Comparison of ENCODE assay signal across 13 mouse cellular contexts in the genomic region with DNA sequence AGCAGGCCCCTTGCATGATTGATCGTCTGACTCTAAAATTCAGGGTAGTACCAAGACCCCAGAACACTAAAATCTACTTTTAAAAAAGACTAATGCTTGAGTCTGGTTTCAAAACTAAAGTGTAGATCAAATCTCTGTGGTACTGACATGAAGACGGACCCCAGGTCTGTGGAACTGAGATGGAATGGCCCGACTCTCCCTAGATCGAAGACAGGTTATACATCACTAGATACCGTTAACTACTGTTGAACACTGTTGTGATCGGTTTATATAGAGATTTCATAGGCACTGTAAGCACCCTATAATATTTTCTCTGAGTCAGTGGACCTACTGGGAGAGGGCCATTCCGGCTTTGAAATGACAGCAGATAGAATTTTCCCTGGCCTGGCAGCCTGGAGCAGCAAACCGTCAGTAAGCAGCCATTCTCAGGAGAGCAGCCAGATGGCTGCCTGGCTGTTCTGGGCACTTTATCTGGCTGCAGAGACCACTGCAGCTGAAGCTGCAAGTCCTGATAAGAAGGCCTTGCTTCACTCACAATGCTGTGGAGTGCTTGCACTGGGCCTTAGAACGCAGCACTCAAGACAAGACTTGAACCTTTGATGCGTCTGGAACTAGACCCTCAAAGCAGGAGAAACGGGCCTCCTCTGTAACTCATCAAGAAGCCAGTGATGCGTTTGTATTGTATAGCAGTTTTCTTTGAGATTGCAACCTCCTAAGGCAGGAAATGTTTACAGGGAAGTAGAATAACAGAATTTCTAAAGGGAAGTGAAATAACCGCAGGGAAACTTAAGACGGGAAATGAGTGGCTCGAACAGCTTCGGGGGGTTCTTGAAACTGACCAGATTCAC. TPM values are rescaled to one million over a fixed set of nuclear protein-coding genes. Genes with fewer than 3 reads are reported as not detected.
DNase-seq lines count a peak whose midpoint lies in the region; ATAC-seq lines count a peak whose summit lies in the region.
"Had no signal": no experiment of that assay in that cellular context is flagged by ENCODE, and none has a peak within 500 bp of the region (broad histone marks: within the 10 kb centered on the region; RNA-seq: fewer than 3 reads in every experiment).

No protein-coding gene starts in this region.

- no peak overlapping the region for H3K9ac ChIP-seq in midbrain, embryonic 14.5 days (replicated peaks; ENCODE audit: low read length)
- H3K9ac ChIP-seq in liver, embryonic 13.5 days, result peak overlapping the region; percentile 80
- H3K9ac ChIP-seq in stomach, embryonic 15.5 days, result no peak overlapping the region
- H3K9ac ChIP-seq: forebrain, embryonic 13.5 days; lung, embryonic 15.5 days had no signal

- H3K9me3 ChIP-seq in midbrain, embryonic 14.5 days (ENCODE audit: control insufficient read depth, low read length), result no peaks in the 10 kb centered on the region
- H3K9me3 ChIP-seq in midbrain, embryonic 10.5 days (replicated peaks), result no peaks in the 10 kb centered on the region
- no peaks in the 10 kb centered on the region for H3K9me3 ChIP-seq in liver, embryonic 13.5 days (replicated peaks)
- no peaks in the 10 kb centered on the region for H3K9me3 ChIP-seq in stomach, embryonic 15.5 days
- H3K9me3 ChIP-seq: forebrain, embryonic 13.5 days; lung, embryonic 15.5 days had no signal

- H3K4me1 ChIP-seq in midbrain, embryonic 14.5 days (ENCODE audit: control insufficient read depth, insufficient read depth, low read length), result no peaks in the 10 kb centered on the region
- H3K4me1 ChIP-seq in midbrain, embryonic 10.5 days, result no peaks in the 10 kb centered on the region
- peaks cover 58% of the 10 kb centered on the region for H3K4me1 ChIP-seq in liver, embryonic 13.5 days (replicated peaks)
- no peaks in the 10 kb centered on the region for H3K4me1 ChIP-seq in stomach, embryonic 15.5 days
- H3K4me1 ChIP-seq: forebrain, embryonic 13.5 days; lung, embryonic 15.5 days had no signal

- H3K4me3 ChIP-seq in midbrain, embryonic 14.5 days (replicated peaks; ENCODE audit: low read depth, low read length), result no peak overlapping the region
- no peak overlapping the region for H3K4me3 ChIP-seq in midbrain, embryonic 10.5 days
- H3K4me3 ChIP-seq in liver, embryonic 13.5 days (replicated peaks), result peak overlapping the region; percentile 61
- no peak overlapping the region for H3K4me3 ChIP-seq in stomach, embryonic 15.5 days (replicated peaks)
- H3K4me3 ChIP-seq: forebrain, embryonic 13.5 days; lung, embryonic 15.5 days had no signal

- no peaks in the 10 kb centered on the region for H3K36me3 ChIP-seq in midbrain, embryonic 14.5 days (ENCODE audit: control insufficient read depth, insufficient read depth, low read length)
- H3K36me3 ChIP-seq in midbrain, embryonic 10.5 days, result no peaks in the 10 kb centered on the region
- peaks cover 6% of the 10 kb centered on the region; the same call in 1 of the 2 replicates for H3K36me3 ChIP-seq in liver, embryonic 13.5 days
- no peaks in the 10 kb centered on the region for H3K36me3 ChIP-seq in stomach, embryonic 15.5 days
- H3K36me3 ChIP-seq: lung, embryonic 15.5 days had no signal

- WGBS in midbrain, embryonic 14.5 days, result 80% methylated on average over 16 of the region's 16 CpGs
- WGBS in midbrain, embryonic 10.5 days, result 85% methylated on average over 16 of the region's 16 CpGs
- 27% methylated on average over 16 of the region's 16 CpGs for WGBS in liver, embryonic 13.5 days (ENCODE audit: insufficient replicate concordance)
- 72% methylated on average over 16 of the region's 16 CpGs for WGBS in stomach, embryonic 15.5 days

- H3K27me3 ChIP-seq in midbrain, embryonic 14.5 days (ENCODE audit: control insufficient read depth, insufficient read depth, low read length), result no peaks in the 10 kb centered on the region
- H3K27me3 ChIP-seq in midbrain, embryonic 10.5 days (ENCODE audit: low read depth, poor library complexity, severe bottlenecking), result no peaks in the 10 kb centered on the region
- no peaks in the 10 kb centered on the region for H3K27me3 ChIP-seq in liver, embryonic 13.5 days
- H3K27me3 ChIP-seq in stomach, embryonic 15.5 days (replicated peaks), result no peaks in the 10 kb centered on the region
- H3K27me3 ChIP-seq: forebrain, embryonic 13.5 days; lung, embryonic 15.5 days had no signal

- peak; percentile 37 for DNase-seq in midbrain, embryonic 14.5 days
- no peak for DNase-seq in midbrain, embryonic 10.5 days (ENCODE audit: low spot score)
- DNase-seq in c-Kit-positive CD71-positive TER-119-negative erythroid progenitor cells, embryonic 14.5 days (ENCODE audit: low read depth), result peak; percentile 53
- peak; percentile 83 for DNase-seq in liver, embryonic 13.5 days
- DNase-seq in ovary, adult 18-20 months (ENCODE audit: low spot score), result no peak
- DNase-seq in adrenal gland, postnatal 4 days (ENCODE audit: low spot score in 2 of 2), result no peak
- DNase-seq: cerebellum, adult 9-10 months; kidney, postnatal 25 days; thymus, postnatal 25 days had no signal

- ATAC-seq in midbrain, embryonic 14.5 days (ENCODE audit: low FRiP score, low TSS enrichment), result no peak
- ATAC-seq in liver, embryonic 13.5 days (ENCODE audit: low read depth), result peak; percentile 99
- peak; percentile 91 for ATAC-seq in stomach, embryonic 15.5 days (ENCODE audit: insufficient read depth, low FRiP score, low read depth)
- ATAC-seq: forebrain, embryonic 13.5 days had no signal

- H3K4me2 ChIP-seq in midbrain, embryonic 14.5 days (ENCODE audit: low read length), result no peak overlapping the region
- H3K4me2 ChIP-seq in liver, embryonic 13.5 days, result peak overlapping the region; percentile 64
- no peak overlapping the region for H3K4me2 ChIP-seq in stomach, embryonic 15.5 days
- H3K4me2 ChIP-seq: forebrain, embryonic 13.5 days; lung, embryonic 15.5 days had no signal

- H3K27ac ChIP-seq in midbrain, embryonic 14.5 days (replicated peaks; ENCODE audit: low read depth, low read length), result no peak overlapping the region
- H3K27ac ChIP-seq in midbrain, embryonic 10.5 days (replicated peaks), result no peak overlapping the region
- H3K27ac ChIP-seq in liver, embryonic 13.5 days, result peak overlapping the region; percentile 94
- no peak overlapping the region for H3K27ac ChIP-seq in stomach, embryonic 15.5 days
- H3K27ac ChIP-seq: forebrain, embryonic 13.5 days; lung, embryonic 15.5 days had no signal

RNA-seq across cellular contexts. Expression of gene Fam205c, which starts 6.0 kb away (rescaled TPM):
- polyA plus RNA-seq in midbrain, embryonic 14.5 days (2014; fragmentation: Nextera tagmentation; extraction: Ambion mirVana), result 1.6 and 2.0 TPM in 2 replicates
- 0.60 and 0.98 TPM in 2 replicates for polyA plus RNA-seq in midbrain, embryonic 10.5 days (2016; fragmentation: Nextera tagmentation; extraction: Ambion mirVana)
- 0.28 and 0.48 TPM in 2 replicates for polyA plus RNA-seq in liver, embryonic 13.5 days (2015; fragmentation: Nextera tagmentation; extraction: Ambion mirVana)
- 0.24 and 0.42 TPM in 2 replicates for polyA plus RNA-seq in stomach, embryonic 15.5 days (2015; fragmentation: Nextera tagmentation; extraction: Ambion mirVana)
- not detected for total RNA-seq in adrenal gland, postnatal 4 days (2021)

RNA-seq across cellular contexts. Expression of gene Gm12394, which starts 23.5 kb away (rescaled TPM):
- polyA plus RNA-seq in midbrain, embryonic 14.5 days (2014; fragmentation: Nextera tagmentation; extraction: Ambion mirVana), result 0.69 and 0.92 TPM in 2 replicates
- polyA plus RNA-seq in midbrain, embryonic 10.5 days (2016; fragmentation: Nextera tagmentation; extraction: Ambion mirVana), result 0.38 and 0.73 TPM in 2 replicates
- polyA plus RNA-seq in liver, embryonic 13.5 days (2015; fragmentation: Nextera tagmentation; extraction: Ambion mirVana), result 0.07 and 0.08 TPM in 2 replicates
- polyA plus RNA-seq in stomach, embryonic 15.5 days (2015; fragmentation: Nextera tagmentation; extraction: Ambion mirVana), result 0.12 TPM in 1 of 2 replicates, not detected in the other
- total RNA-seq in adrenal gland, postnatal 4 days (2021), result under 1 TPM; 0.11 TPM
- polyA plus RNA-seq: heart, embryonic 14.5 days had no signal

RNA-seq across cellular contexts. Expression of gene Fam205a1, which starts 26.4 kb away (rescaled TPM):
- not detected in 2 replicates for polyA plus RNA-seq in midbrain, embryonic 14.5 days (2014; fragmentation: Nextera tagmentation; extraction: Ambion mirVana)
- polyA plus RNA-seq in midbrain, embryonic 10.5 days (2016; fragmentation: Nextera tagmentation; extraction: Ambion mirVana), result not detected in 2 replicates
- 0.12 and 0.15 TPM in 2 replicates for polyA plus RNA-seq in liver, embryonic 13.5 days (2015; fragmentation: Nextera tagmentation; extraction: Ambion mirVana)
- polyA plus RNA-seq in stomach, embryonic 15.5 days (2015; fragmentation: Nextera tagmentation; extraction: Ambion mirVana), result not detected in 2 replicates
- not detected for total RNA-seq in adrenal gland, postnatal 4 days (2021)
- polyA plus RNA-seq: forebrain, embryonic 13.5 days; heart, embryonic 14.5 days; lung, embryonic 15.5 days had no signal

RNA-seq across cellular contexts. Expression of gene Phf24, which starts 36.4 kb away (rescaled TPM):
- 33.2 and 33.9 TPM in 2 replicates for polyA plus RNA-seq in midbrain, embryonic 14.5 days (2014; fragmentation: Nextera tagmentation; extraction: Ambion mirVana)
- 1.6 and 2.1 TPM in 2 replicates for polyA plus RNA-seq in midbrain, embryonic 10.5 days (2016; fragmentation: Nextera tagmentation; extraction: Ambion mirVana)
- polyA plus RNA-seq in liver, embryonic 13.5 days (2015; fragmentation: Nextera tagmentation; extraction: Ambion mirVana), result 0.13 and 0.40 TPM in 2 replicates
- polyA plus RNA-seq in stomach, embryonic 15.5 days (2015; fragmentation: Nextera tagmentation; extraction: Ambion mirVana), result 1.1 and 2.1 TPM in 2 replicates
- total RNA-seq in adrenal gland, postnatal 4 days (2021), result 1 to 10 TPM; 3.4 to 5.4 TPM

Comparison
In these comparisons a context has a peak if more than half of its experiments do, and no peak if none do; other contexts are left out.
1. DNase-seq: peak in midbrain, embryonic 14.5 days (single experiment), c-Kit-positive CD71-positive TER-119-negative erythroid progenitor cells, embryonic 14.5 days (single experiment) and liver, embryonic 13.5 days (single experiment); none in midbrain, embryonic 10.5 days (single experiment), ovary, adult 18-20 months (single experiment) and adrenal gland, postnatal 4 days (0 of 2).